Mouse (Mus musculus) frontal cortex, postnatal 14 days (tissue): ENCODE results near the gene Fkbp5.
"Not testable (repeated sequence)": the region's sequence is repeated elsewhere in the genome, so short reads cannot be mapped to it uniquely, and the experiment has no call there.

Source experiments
- DNase-seq, 2 experiments: peaks; one replicate each; pipeline ENCODE4 v3.0.0; 2022; ENCODE audit warnings: low spot score in 2 of 2

Gene Fkbp5

GRCm38 (mm10) chr17:28517441-28517955 is at the start of gene Fkbp5:
Gene Fkbp5 (minus strand): TSS chr17:28517527.
- peak in 1 of 2 experiments; percentile 48 for DNase-seq

DNA sequence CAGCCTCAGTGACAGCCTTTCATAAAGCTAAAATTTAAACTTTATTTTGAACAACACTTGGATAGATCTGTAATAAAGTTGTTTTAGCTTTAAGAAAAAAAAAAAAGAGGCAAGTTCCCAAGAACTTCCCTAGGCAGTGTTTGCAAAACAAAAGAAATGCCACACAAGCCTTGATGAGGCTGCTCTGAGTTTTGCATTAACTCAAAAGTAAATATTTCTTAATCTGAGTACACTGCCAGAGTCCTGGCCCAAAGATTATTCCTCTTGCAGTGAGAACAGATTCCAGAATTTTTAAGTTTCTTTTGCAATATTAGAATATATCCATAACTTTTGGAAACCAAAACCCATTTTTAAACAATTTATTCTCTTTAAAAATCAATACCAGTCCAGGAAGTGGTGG is 47.9 kb upstream of the Fkbp5 start:
- no peak for DNase-seq

DNA sequence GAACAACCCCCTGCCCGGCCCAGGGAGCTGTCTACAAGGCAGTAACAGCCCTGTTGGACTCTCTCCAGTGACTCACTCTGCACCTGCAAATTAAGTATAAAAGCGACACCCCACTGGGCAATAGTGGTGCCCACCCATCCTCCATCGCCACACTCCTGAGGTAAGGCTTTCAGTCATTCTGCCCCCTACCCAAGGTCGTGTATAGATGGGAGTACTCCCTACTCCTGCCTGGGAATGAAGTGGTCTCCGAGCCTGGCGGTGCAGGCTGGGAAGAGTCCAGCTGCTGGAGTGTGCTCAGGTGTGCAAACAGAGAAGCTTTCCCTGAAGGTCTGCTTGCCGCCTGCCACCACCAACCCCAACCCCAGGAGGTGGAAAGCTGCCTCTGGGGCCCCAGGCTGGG is 44.3 kb upstream of the Fkbp5 start:
- no peak for DNase-seq

- DNase-seq: no peak
Measured at GRCm38 (mm10) chr17:28560598-28560997, 43.3 kb upstream of the Fkbp5 start, which contains the start of gene Clps. Gene Clps (minus strand): TSS chr17:28560766.

DNA sequence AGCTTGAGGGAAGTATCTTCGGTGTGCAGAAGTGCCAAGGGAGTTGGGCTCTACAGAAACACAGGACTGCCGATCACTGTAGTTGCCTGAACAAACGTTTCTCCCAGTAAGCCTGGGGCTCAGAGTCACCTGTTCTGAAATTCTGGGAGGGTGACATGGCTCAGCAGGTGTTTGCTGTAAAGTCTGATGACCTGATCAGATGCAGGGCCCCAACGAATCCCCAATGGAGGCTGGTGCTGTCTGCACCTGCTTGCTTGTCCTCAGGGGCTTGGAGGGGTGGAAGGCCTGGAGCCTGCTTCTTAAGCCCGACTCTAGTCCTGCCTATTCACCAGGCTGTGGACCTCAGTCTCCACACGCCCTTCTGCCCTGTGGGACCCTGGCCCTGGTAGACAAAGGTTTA is 40.4 kb upstream of the Fkbp5 start:
- DNase-seq: no peak

- DNase-seq: no peak
Measured at GRCm38 (mm10) chr17:28556635-28557396, 39.5 kb upstream of the Fkbp5 start.

- not testable (repeated sequence) for DNase-seq
Measured at GRCm38 (mm10) chr17:28554021-28554420, 36.7 kb upstream of the Fkbp5 start.

GRCm38 (mm10) chr17:28553040-28553793 is 35.9 kb upstream of the Fkbp5 start:
- DNase-seq: peak; percentile 26 to 66

DNA sequence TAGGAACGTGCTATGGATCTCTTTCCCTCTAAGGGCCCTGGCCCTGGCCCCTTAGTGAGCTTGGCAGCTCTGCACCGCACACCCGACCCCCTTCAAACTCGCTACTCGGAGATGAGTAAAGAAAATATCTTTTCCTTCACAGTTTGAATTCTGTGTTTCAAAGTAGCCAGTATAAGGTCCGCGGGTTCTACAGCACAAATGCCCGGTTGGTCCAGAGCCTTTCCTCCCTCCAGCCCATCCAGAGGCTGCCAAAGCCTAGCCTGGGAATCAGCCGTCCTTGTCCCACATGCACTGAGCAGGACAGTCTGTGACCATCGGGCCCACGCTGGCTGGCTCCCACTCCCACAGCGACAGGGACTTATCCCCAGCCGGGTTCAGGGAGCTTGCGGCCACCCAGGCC is 31.8 kb upstream of the Fkbp5 start, which contains the start of gene Clpsl2:
Gene Clpsl2 (plus strand): TSS at position 301 of the 400 bp plus-strand sequence.
- DNase-seq: no peak

DNA sequence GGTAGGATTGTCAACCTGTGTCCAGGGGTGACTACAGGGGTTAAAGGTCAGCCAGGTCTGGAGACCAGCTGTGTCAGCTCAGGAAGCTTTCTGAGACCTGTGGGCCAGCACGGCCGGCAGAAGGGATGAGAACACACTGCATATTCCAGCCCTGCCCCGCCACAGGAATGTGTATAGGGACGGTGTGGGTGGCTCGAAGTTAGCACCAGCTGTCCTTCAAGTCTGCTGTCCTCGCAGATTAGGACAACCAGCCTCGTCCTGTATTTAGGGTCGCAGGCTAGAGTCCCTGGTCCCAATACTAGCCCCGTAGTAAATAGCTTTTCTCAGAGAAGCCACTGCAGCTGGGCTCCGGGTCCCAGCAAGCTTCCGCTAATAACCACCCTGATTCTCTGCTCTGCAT is 31.2 kb upstream of the Fkbp5 start:
- DNase-seq: no peak

DNA sequence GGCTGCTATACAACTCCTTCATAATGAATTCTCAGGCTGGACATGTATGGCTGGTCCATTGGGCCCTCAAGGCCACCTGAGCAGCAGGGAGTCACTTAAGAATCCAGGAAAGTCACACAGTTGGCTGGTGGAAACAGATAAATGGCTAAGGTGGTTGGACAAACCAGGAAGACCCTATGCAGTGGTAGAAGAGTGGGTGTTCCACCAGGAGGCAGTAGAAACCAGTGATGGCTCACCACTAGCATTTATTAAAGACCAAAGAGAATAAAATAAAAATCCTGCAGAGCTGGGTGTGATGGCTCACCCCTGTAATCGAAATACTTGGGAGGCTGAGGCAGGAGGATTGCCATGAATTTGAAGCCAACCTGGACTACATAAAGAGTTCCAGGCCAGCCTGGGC is 29.6 kb upstream of the Fkbp5 start:
- DNase-seq: no peak

- no peak for DNase-seq
Measured at GRCm38 (mm10) chr17:28537881-28538280, 20.6 kb upstream of the Fkbp5 start.

DNA sequence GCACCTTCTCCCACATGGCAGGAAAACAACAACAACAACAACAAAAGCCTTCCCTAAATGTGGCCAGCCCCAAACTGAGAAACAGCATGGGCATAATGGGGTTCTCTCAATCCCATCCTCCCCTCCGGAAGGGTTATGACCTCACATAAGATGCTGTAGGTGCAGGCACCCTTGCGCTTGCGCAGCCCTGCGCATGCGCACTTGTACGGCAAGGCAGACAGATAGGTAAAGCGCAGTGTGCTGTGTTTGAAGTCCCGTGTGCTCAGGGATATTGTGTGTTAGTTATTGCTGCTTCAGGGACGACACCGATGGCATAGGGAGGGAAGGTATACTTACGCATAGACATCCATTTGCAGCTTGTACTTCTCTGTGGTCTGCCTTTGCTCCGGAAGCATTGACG is 16.0 kb upstream of the Fkbp5 start:
- DNase-seq: no peak

- no peak for DNase-seq
Measured at GRCm38 (mm10) chr17:28532557-28532956, 15.2 kb upstream of the Fkbp5 start.

- DNase-seq: no peak
Measured at GRCm38 (mm10) chr17:28531946-28532345, 14.6 kb upstream of the Fkbp5 start.

DNA sequence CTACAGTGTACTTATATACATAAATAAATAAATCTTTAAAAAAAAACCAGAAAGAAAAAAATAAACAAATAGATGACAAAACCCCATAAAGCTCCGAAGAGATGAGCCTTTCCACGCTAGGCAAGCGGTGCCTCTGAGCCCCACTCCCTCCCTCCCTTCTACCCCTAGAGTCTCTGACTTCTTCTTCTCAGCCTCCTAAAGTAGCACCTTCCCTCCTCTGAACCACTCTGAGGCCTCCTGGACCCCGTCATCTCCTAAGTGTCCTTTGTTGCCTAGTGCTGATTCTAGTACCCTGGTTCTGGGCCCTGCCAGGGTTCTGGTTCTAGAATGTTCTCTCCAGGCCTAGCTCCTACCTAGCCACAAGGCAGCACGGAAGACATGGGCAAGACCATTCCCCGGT is 13.2 kb upstream of the Fkbp5 start, which contains the start of gene Armc12:
Gene Armc12 (plus strand): TSS at position 301 of the 400 bp plus-strand sequence.
- DNase-seq: no peak

DNA sequence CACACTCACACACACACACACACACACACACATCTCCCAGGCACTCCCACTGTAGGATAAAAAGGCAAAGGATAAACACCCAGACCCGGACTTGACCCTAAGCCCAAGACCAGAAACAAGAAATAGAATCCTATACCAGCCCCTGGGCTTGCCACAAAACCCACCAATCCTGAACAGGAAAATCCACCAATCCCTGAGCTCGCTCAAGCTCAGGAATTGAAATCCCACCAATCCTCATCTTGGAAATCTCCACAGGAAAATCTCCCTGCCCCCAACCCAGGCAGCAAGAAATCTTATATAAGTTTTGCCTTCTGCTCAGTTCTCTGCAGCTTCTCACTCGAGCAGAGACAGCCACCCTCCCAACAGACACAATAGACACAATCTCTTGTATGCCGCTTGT is 11.8 kb upstream of the Fkbp5 start:
- DNase-seq: no peak

- DNase-seq: peak; percentile 72 to 85
Measured at GRCm38 (mm10) chr17:28528043-28528351, 10.7 kb upstream of the Fkbp5 start.

GRCm38 (mm10) chr17:28527184-28528042 is 10.1 kb upstream of the Fkbp5 start:
- no peak for DNase-seq

DNA sequence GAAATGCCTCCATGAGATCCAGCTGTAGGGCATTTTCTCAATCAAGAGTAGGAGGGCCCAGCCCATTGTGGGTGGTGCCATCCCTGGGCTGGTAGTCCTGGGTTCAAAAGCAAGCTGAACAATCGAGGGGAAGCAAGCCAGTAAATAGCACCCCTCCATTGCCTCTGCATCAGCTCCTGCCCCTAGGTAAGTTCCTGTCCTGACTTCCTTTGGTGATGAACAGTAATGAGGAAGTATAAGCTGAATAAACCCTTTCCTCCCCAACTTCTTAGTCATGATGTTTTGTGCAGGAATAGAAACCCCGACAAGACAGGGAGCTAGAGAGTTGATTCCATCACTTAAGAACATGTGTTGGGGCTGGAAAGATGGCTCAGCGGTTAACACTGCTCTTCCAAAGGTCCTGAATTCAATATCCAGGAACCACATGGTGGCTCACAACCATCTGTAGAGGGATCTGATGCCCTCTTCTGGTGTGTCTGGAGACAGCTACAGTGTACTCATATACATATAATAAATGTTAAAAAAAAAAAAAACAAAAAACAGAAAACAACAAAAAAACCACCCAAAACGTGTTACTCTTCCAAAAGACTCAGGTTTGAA is 7.6 kb upstream of the Fkbp5 start:
- DNase-seq: no peak

GRCm38 (mm10) chr17:28524009-28524695 is 6.8 kb upstream of the Fkbp5 start:
- no peak for DNase-seq
